In genomic region chr4:106803781-106804180, GRCm38 (mm10) we compare ENCODE assay signal across 11 mouse cellular contexts. TPM values are rescaled to one million over a fixed set of nuclear protein-coding genes. Genes with fewer than 3 reads are reported as not detected.
DNase-seq lines count a peak whose midpoint lies in the region; ATAC-seq and TF ChIP-seq lines count a peak whose summit lies in the region.
"Had no signal": no experiment of that assay in that cellular context is flagged by ENCODE, and none has a peak within 500 bp of the region (broad histone marks: within the 10 kb centered on the region; RNA-seq: fewer than 3 reads in every experiment).

No protein-coding gene starts in this region.

- no peak overlapping the region for H3K27ac ChIP-seq in heart, embryonic 14.5 days (replicated peaks in 1 of 2; ENCODE audit: control insufficient read depth in 1 of 2, insufficient read depth in 1 of 2, low read depth in 2 of 2, low read length in 2 of 2)
- no peak overlapping the region for H3K27ac ChIP-seq in intestine, embryonic 16.5 days (ENCODE audit: low read length)
- H3K27ac ChIP-seq: hindbrain, embryonic 14.5 days; limb, embryonic 15.5 days; neural tube, embryonic 13.5 days had no signal

- peaks cover 16 to 23% of the 10 kb centered on the region in 2 experiments for H3K4me1 ChIP-seq in heart, embryonic 14.5 days (ENCODE audit: control insufficient read depth in 2 of 2, insufficient read depth in 2 of 2, low read length in 2 of 2)
- peaks cover 22% of the 10 kb centered on the region for H3K4me1 ChIP-seq in G1E (ENCODE audit: insufficient read depth, low read depth, low read length)
- peaks cover 18% of the 10 kb centered on the region for H3K4me1 ChIP-seq in intestine, embryonic 16.5 days (ENCODE audit: control insufficient read depth, insufficient read depth, low read length)

- 81% methylated on average over 4 of the region's 4 CpGs for WGBS in heart, embryonic 14.5 days
- 88% methylated on average over 4 of the region's 4 CpGs for WGBS in intestine, embryonic 16.5 days

- peak overlapping the region; percentile 66 for H3K4me2 ChIP-seq in heart, embryonic 14.5 days (ENCODE audit: low read length)
- peak overlapping the region; percentile 49 for H3K4me2 ChIP-seq in intestine, embryonic 16.5 days (ENCODE audit: low read depth, low read length)
- H3K4me2 ChIP-seq: hindbrain, embryonic 14.5 days had no signal

- H3K9me3 ChIP-seq in heart, embryonic 14.5 days (ENCODE audit: control insufficient read depth, low read length): no peaks in the 10 kb centered on the region
- H3K9me3 ChIP-seq in G1E (replicated peaks): 0 out of 2 replicates have a peak, but pooled peaks cover 3% of the 10 kb centered on the region
- H3K9me3 ChIP-seq in intestine, embryonic 16.5 days (ENCODE audit: control insufficient read depth, low read length): no peaks in the 10 kb centered on the region
- H3K9me3 ChIP-seq: limb, embryonic 15.5 days; neural tube, embryonic 13.5 days had no signal

- H3K27me3 ChIP-seq in heart, embryonic 14.5 days (ENCODE audit: control insufficient read depth, insufficient read depth, low read length): peaks cover 3% of the 10 kb centered on the region
- peaks cover 45% of the 10 kb centered on the region for H3K27me3 ChIP-seq in G1E (ENCODE audit: insufficient read depth, low read length)
- H3K27me3 ChIP-seq in intestine, embryonic 16.5 days (replicated peaks; ENCODE audit: control insufficient read depth, insufficient read depth, low read length): no peaks in the 10 kb centered on the region
- H3K27me3 ChIP-seq: limb, embryonic 15.5 days had no signal

- ATAC-seq in heart, embryonic 14.5 days (ENCODE audit: insufficient number of reproducible peaks, insufficient read depth, low FRiP score, low read depth): no peak
- no peak for ATAC-seq in G1E (ENCODE audit: extremely low read depth, insufficient number of reproducible peaks, low FRiP score, poor library complexity, severe bottlenecking)
- ATAC-seq in intestine, embryonic 16.5 days: no peak
- no peak for ATAC-seq in frontal cortex, adult (ENCODE audit: low TSS enrichment)

- intact Hi-C loops in heart, postnatal 25 days (cut with DNase I): loop anchor here (2.0 kb wide), 1 partner anchor 359 kb away; no protein-coding TSS in a partner anchor

- peak; percentile 38; the same call in 1 of the 2 replicates for TF ChIP-seq CTCF in G1E (IDR thresholded peaks at IDR 0.05; ENCODE audit: low read depth, low read length)

- no peak for DNase-seq in heart, postnatal 25 days (ENCODE audit: low spot score)
- no peak for DNase-seq in G1E (ENCODE audit: low spot score)
- DNase-seq in spleen, adult 12 weeks (ENCODE audit: low spot score): peak; percentile 11
- no peak for DNase-seq in right cerebral cortex, adult 2 months (ENCODE audit: low spot score in 2 of 2)
- DNase-seq in layer of hippocampus, adult 11-12 months (ENCODE audit: low spot score): no peak

- H3K9ac ChIP-seq in heart, embryonic 14.5 days (ENCODE audit: low read length): no peak overlapping the region
- H3K9ac ChIP-seq in intestine, embryonic 16.5 days (ENCODE audit: low read depth, low read length): no peak overlapping the region
- H3K9ac ChIP-seq: hindbrain, embryonic 14.5 days; limb, embryonic 15.5 days had no signal

- H3K36me3 ChIP-seq in heart, embryonic 14.5 days (ENCODE audit: control insufficient read depth, insufficient read depth, low read length): no peaks in the 10 kb centered on the region
- no peaks in the 10 kb centered on the region for H3K36me3 ChIP-seq in G1E (replicated peaks)
- no peaks in the 10 kb centered on the region for H3K36me3 ChIP-seq in intestine, embryonic 16.5 days (ENCODE audit: control insufficient read depth, insufficient read depth, low read length)
- H3K36me3 ChIP-seq: limb, embryonic 15.5 days; neural tube, embryonic 13.5 days had no signal

- H3K4me3 ChIP-seq in heart, embryonic 14.5 days (ENCODE audit: control insufficient read depth in 1 of 2, insufficient read depth in 1 of 2, low read depth in 1 of 2, low read length in 2 of 2): no peak overlapping the region
- H3K4me3 ChIP-seq in G1E (ENCODE audit: low read depth, low read length): no peak overlapping the region
- peak overlapping the region; percentile 38; the same call in 1 of the 2 replicates for H3K4me3 ChIP-seq in intestine, embryonic 16.5 days (ENCODE audit: low read length)
- H3K4me3 ChIP-seq: neural tube, embryonic 13.5 days had no signal

RNA-seq across cellular contexts. Expression of gene Acot11, which starts 1.0 kb away (rescaled TPM):
- 5.0 and 6.0 TPM in 2 replicates for polyA plus RNA-seq in heart, embryonic 14.5 days (2014; fragmentation: Nextera tagmentation; extraction: Ambion mirVana)
- 10 to 100 TPM; 28.6 to 37.1 TPM for total RNA-seq in heart, postnatal 25 days (2021)
- not detected in 2 replicates for total RNA-seq in G1E (2014; fragmentation: Nextera tagmentation)
- total RNA-seq in G1E (2017): 0.11 and 0.52 TPM in 2 replicates
- 0.02 and 0.03 TPM in 2 replicates for polyA plus RNA-seq in G1E (2012)
- polyA plus RNA-seq in intestine, embryonic 16.5 days (2015; fragmentation: Nextera tagmentation; extraction: Ambion mirVana): 18.3 and 21.5 TPM in 2 replicates
